Mouse (Mus musculus) frontal cortex, postnatal 14 days (tissue): ENCODE data around the gene Ankrd11.

Experiments used
- DNase-seq, 2 experiments: peaks; one replicate each; pipeline ENCODE4 v3.0.0; 2022; ENCODE audit warnings: low spot score in 2 of 2

Gene Ankrd11

DNA sequence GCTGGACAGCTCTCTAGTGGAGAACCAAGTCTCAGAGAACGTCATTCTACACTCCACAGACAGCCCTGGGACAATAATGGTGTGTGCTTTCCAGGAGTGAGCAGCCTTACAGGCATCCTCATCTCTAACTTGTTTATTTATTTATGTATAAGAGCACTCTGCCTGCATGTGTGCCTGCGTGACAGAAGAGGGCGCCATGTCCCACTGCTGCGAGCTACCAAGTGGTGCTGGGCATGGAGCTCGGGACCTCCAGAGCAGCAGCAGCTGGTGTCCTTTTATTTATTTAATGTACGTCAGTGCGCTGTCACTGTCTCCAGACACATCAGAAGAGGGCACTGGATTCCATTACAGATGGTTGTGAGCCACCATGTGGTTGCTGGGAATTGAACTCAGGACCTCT is 115.3 kb downstream of the Ankrd11 start:
- no peak for DNase-seq

DNA sequence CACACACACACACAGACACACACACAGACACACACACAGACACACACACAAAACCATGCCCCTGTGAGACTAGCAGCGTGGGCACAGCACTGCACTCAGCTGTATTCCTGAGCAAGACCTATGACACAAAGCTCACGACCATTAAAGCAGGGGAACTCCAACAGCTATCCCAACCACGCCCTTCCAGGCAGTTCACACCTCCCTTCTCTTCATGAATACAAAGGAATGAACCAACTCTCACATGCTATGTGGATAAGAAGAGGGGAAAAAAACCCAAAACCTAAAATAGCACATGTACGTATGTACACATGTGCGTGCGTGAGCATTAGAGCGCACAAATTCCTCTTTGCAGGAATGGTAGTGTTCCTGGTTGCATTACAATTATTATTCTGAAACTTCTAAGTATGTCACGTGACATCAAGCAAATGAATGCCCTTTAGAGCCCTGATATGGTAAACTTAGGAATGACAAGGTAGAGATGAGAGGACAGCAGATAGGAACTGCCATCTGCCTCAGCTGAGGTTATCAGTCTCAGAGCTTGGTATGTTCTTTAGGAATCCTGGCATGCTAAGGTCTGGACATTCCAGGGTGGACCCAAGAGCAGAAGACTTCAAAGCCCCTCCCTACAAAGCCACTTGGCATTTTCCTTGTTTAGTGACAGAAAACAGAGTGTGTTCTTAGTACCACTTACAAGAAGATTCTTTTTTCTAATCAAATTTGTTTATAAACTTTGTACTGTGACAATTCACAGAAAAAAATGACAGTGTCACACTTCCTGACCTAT is 115.9 kb downstream of the Ankrd11 start:
- DNase-seq = no peak

DNA sequence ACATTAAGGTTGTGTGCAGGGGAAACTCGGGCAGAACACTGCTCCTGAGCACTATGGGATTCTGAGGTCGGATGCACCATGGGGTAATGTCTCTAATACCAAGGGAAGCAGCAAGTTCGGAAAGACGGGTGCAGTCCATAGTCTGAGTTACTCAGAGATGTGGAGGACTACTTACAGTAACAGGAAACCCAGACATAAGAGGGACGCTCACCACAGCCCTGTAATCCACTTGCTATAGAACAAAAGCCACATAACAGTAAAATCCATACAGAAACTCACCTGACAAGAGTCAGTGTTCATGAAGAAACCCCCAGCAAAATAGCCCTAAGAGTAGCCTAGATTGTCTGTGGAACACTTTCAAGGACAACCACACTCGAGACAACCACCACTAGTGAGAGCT is 118.0 kb downstream of the Ankrd11 start:
- DNase-seq = no peak

DNA sequence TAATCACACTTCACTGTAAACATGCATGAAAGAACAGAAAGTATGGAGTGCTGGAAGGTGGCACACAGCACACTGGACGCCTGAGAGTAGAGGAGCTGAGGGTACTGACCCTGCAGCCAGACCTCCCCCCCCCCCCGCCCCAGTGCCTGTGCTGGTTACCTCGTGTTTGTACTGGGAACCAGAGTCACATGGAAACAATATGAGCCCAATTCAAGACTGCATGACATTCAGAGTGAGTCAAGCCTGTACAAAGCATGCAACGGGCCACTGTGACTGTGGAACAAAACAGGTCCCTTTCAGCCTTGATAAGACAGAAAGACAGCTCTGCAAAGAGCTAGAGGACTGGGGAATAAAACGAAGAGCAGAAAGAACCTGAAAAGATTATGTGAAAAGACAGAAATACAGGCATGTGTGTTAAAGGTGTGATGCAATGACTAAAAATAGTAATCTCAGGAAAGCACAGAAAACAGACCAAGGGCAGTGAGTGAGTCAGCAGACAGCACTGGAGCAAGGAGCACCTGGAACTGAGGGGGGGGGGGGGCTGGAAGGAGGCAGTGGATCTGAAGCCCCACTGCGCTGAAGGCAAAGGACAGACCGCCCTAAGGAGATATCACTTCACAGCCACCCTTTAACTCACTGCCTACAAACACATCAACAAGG is 118.5 kb downstream of the Ankrd11 start:
- no peak for DNase-seq

DNA sequence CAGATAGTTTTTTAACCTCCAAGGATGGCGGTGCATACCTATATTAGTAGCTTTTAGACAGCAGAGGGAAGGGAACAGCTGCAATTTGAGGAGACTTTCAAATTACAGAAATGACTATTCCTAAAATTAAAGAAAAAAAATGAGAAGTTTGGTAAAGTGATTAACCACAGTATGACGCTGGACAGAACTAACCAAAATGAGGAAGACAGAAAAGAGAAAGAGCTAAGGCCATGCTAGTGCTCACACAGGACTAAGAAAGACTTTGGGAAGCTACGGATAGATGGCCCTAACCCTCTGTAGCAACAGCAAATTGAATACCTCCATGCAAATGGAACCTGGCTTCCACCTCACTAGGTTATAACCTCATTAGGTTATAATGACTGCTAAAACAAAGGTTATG is 119.1 kb downstream of the Ankrd11 start:
- no peak for DNase-seq

DNA sequence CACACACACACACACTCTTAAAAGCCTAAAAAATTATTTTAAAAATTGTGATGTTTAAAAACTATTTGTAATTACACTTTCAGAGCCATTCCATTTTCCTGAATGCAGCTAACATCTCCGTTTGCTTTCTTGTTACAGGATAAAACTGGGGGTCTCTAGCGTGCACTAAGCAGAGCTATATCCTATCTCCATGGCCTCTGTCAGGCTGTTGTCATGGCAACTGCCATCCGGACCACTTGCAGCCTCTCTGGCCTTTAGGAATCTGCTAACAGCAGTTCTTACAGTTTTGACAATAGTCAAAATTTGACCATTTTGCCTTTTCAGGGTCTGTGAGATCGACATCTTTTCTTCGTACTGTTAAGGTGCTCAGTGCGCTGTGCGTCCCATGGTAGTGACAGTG is 121.2 kb downstream of the Ankrd11 start:
- no peak for DNase-seq

DNA sequence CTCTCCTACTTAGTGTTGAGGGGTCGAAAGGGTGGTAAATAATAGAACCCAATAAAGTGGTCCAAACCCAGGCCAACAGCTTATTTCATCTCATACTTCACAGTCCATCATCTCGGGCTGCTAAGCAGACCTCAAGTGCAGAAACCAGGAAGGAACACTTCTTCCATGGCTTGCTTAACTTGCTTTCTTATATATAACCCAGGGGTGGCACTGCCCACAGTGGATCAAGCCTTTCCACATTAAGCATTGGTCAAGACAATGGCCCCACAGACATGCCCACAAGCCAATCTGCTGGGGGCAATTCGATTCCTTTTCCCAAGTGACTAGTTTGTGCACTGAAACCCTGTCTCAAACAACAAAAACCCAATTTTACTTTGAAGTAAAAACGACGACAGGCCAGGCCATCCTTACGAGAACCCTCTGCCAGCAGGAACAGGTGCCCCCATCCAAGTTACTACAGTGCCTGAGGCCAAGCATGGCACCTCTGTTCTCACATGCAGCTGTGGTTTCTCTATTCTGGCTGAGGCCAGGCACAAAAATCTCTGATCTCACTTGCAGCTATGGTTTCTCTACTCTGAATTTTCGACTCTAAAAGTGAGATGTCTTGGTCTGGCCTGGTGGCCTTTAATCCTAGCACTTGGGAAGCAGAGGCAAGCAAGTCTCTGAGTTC is 123.5 kb downstream of the Ankrd11 start:
- no peak for DNase-seq

DNA sequence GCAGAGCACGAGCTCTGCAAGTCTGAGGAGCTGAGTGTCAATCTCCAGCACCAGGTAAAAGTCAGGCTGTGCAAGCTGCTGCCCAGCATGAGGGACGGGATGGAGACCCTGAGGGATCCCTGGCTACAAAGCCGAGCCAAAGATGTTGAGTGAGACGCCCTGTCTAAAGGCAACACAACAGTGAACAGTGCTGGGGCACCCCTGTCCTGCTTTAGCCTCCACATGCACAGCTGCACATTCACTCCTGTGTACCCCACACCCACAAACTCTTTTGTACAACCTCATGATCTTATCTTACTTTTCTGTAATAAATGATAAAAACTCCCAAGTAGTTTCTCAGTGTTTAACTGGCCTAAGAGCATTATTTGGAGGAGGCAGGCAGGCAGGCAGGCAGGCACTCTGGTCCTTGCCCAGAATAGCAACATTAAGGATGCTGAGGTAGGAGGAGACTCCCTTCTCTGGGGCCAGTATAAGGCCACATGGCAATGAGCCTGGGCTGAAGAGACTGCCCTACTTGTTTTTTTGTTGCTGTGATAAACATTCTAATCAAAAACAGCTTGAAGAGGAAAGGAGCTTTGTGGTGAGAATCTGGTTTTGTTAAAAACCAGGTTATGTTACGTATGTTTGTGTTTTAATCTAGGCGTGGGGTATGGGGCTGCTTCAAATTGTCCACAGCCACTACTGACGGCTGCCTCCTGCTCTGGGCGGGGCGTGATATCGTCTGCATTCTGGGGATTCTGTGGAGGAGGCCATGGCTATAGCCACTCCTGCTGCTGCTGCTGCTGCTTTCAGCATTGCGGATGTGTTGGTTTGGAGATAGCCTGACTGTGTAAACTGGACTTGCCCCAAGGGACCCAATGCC is 124.3 kb downstream of the Ankrd11 start:
- DNase-seq = no peak

DNA sequence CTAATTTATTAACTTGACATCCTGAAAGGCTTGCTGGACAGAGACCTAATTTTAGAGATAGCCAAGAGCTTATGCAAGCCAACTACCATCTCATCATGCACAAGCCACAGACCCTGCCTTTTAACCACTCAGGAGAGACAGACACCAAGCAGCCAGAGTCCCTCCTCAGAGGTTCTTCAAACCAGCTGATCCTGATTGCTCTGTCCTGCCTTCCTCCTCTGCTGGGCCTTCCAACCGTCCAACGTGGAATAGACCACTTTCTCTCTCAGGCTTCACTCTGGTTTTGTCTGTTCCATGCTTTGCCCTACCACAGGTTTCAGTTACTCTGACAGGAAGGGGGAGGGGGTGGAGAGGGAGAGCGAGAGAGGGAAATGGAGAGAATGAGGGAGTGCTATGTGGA is 125.3 kb downstream of the Ankrd11 start:
- no peak for DNase-seq

DNA sequence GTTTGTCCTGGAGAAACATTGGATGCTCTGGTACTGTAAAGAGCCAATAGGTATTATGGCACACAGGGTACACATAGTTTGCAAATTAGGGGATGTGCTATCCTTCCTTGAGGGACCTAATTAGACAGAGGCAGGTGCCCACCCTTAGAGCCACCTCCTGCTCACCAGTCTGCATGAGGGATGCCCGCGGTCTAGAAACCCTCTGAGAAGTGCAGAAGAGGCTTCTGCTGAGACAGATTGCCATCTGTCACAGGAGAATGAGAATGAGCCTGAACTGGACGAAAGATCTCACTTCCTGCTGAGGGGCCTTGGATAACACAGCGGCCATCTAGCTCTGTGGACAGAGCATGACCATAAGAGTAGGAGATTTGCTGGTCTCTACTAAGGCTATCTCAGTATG is 129.2 kb downstream of the Ankrd11 start:
- DNase-seq = no peak

DNA sequence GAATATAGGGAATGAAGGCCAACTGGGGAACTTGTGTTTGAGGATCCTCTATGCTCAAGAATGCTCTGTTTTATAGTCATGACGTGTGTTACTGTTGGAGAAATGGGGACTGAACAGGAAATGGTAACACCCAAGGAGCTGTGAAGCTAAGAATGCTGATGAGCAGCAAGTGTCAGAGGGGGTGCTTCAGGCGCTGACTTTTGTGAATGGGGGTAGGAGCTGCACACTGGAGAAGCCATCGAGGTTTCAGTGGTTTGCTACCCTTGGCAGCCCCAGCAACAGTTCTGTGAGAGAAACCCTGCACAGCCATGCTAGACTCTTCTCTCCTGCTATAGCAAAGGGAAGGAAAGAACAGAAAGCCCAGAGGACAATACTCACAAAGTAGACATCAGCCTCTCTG is 129.9 kb downstream of the Ankrd11 start:
- DNase-seq = no peak

DNA sequence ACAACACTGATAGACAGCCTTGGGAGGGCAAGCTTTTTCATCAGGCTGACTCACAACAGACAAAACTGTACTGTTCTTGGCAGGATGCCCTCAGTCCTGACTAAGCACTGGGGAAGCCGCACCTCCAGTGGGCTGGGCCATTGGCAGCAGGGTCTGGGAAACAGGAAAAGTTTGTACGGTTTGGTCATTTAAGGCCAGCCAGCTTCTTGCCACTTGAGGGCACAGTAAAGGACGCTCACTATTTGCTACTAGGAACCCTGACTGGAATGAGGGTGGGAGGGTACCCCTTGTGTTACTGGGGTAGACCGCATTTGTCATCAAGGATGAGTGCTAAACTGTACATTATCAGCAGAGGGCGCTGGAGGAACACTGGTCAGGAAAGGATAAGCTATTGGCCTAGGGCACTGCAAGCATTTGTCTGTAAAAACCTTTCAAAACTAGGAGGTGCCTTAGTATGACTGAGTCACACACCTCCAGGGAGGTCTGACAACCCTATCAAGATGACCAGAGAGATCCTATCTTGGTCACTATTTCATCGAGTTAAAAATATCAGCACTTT is 135.5 kb downstream of the Ankrd11 start:
- peak; percentile 72 to 85 for DNase-seq

DNA sequence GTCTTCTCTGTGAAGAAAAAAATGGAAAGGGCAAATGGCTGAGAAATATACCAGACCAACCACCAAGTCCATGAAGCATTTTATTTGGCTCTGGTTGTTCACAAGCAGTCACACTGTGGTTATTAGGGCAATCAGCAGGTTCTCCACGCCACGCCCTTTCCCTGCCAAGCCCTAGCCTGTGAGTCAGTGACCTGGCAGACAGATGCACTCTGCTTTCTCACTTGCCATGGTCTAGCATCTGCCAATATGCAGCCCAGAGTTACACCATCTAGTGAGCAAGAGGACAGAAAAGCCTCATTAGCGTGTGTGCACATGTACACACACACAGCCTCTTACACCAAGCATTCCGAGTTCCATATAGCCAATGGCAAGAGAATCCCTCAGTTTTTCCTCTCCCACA is 136.7 kb downstream of the Ankrd11 start:
- DNase-seq = no peak

DNA sequence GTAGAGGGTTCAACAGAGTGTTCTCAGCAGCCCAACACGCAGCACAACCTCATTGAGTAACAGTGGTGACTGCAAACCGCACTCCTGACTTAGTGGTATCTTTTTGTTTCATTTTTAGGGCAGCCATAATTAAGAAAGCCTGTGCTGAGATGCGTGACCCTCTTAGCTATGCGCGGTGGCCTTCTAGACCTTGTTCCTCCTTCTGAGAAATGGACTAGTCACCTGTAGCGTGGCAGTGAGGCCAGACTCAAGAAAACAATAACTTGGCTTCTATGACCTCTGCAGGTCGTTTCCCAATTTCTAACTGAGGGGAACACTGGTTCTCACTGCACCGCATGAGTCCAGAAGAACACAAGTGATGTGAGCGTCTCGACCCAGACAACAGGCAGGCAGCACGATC is 137.6 kb downstream of the Ankrd11 start:
- DNase-seq = no peak

DNA sequence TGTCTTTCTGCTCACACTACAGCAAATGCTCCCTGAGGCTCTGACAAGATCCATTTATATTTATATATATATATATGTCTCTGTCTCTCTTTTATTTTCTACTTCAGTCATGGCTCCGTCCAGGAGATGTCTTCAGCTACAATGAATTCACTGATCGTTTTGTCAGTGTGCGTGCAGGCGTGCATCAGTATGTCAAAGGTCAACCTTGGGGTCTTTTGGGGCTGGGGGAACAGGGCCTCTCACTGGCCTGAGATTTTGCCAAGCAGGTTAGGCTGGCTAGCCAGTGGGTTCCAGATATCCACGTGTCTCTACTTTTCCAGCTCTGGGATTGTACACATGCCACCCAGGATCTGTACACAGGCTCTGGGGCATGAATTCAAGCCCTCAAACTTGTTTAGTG is 139.1 kb downstream of the Ankrd11 start:
- no peak for DNase-seq

DNA sequence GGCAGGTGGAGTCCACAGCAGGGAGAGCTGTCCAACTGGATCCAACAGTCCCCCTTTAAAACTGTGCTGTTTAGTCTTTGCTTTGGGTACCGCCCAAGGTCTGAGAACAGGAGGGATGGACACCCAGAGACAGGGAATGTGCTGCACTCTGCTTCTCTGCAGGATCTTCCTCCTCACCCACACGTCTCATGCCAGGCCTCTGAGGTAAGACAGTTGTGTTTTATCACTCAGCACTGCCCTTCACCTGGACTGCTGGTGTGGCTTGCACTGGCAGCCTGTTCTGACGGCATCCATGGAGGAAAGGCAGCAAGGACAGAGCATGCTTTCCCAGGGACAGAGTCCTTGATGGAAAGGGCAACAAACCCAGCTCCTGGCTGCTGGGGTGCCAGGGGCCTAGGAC is 139.5 kb downstream of the Ankrd11 start:
- no peak for DNase-seq

DNA sequence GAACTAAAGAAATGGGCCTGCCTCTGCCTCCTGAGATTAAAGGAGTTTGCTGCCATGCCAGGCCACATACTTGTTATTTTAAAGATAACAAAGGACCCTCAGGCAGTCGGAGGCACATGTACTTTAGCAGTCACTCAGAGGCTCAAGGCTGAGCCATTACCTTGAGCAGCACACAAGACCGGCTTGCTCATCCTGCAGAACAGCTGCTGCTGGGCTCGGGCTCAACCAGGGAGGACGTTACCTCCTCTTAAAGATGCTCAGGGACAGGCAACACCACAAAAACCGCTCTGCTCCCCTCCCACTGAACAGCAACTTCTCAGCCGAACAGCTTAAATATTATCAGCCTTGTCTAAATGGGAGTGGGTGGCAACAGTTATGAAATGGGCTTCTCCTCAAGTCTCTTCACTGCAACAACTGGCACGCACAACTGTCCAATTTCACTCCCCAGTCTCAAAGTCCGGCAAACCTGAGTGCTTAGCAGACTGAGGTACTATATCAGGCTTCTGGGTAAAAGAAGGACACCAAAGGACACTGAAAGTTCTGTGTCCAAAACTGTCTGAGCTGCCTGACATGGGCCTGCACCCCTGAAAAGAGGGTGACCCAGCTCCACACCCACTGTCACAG is 140.1 kb downstream of the Ankrd11 start:
- no peak for DNase-seq

DNA sequence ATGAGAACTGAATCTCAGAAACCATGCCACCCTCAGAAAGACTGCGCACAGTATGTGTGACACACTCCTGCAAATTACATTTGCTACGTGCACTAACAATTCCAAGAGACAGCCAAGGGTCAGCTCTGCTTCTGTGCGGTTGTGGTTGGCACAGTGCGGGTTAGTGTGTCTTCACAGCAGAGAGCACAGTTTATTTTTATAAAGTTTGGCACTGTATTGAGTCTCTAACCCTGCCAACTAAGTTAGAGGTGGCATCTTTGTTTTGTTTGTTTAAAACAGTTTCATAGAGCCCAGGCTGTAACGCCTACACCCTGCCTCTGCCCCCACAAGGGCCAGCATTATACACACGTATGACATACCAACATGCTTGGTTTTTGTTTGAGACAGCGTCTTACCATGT is 140.6 kb downstream of the Ankrd11 start:
- no peak for DNase-seq

DNA sequence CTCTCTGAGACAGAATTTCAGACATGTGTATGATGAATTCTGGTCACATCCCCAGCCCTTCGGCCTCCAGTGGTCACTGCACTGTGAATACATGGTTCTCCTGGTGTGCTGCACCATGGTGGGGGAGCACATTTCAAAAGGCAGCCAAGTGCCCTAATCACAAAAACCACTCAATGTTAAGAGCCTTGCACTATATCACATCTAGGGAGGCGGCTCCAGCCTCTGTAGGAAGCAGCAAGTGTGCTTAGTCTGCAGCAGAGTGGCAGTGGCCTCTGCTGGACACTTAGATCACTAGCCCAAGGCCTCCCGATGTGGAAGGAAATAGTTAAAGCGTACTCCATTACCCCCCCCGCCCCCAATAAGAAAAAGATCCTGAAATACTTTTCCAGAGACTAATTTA is 143.0 kb downstream of the Ankrd11 start:
- no peak for DNase-seq

DNA sequence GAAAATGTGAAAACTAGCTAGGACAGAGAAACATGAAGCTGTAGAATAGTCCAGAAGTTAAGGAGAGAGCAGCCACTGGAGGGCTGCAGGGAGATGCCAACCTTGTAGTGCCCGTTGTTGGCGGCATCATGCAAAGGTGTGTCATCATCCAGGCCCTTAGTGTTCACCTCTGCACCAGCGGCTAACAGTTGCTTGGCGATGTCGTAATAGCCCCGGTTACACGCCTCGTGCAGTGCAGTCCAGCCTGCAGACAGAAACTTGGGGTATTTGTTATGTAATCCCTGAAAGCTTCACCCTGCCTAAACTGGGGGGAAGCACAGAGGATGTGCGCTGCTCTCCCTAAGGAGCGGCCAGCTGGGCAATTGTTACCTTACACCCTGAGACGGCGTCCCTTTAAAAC is 143.6 kb downstream of the Ankrd11 start:
- DNase-seq = no peak

DNA sequence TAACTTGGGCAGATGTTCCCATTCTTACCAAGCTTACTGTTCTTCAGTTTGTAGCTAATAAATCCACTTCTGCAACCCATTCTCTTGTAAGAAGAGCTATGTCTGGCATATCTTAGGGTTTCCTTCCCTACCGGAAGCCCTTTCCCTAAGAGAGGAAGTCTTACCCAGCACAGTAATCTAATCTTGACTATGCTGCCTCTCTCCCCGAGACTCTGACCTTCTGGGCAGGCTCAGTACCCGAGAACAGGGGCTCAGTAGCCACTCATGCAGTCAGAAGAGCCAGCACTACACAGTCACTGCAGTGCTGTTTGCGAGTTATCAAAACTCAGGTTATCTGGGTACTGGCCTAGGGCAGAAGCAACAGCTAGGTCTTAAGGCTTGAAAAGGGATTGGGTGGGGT is 144.1 kb downstream of the Ankrd11 start:
- no peak for DNase-seq
